Mouse (Mus musculus) myocyte (in vitro differentiated cells): Measurements from ENCODE around the gene Gm10639.

Experiments
- MYOG ChIP-seq, 3 experiments: IDR thresholded peaks; one replicate each; pipeline ENCODE4 v1.6.1; 2011; ENCODE audit warnings: control low read depth in 2 of 3, low read depth in 2 of 3, mild to moderate bottlenecking in 2 of 3; ENCODE audit not compliant: insufficient read length in 2 of 3, control insufficient read depth in 1 of 3, insufficient read depth in 1 of 3
- POLR2A ChIP-seq: IDR thresholded peaks from one replicate; pipeline ENCODE4 v1.6.1; 2011; ENCODE audit warnings: low read depth, mild to moderate bottlenecking, control low read depth, moderate library complexity; ENCODE audit not compliant: insufficient read length

DNA sequence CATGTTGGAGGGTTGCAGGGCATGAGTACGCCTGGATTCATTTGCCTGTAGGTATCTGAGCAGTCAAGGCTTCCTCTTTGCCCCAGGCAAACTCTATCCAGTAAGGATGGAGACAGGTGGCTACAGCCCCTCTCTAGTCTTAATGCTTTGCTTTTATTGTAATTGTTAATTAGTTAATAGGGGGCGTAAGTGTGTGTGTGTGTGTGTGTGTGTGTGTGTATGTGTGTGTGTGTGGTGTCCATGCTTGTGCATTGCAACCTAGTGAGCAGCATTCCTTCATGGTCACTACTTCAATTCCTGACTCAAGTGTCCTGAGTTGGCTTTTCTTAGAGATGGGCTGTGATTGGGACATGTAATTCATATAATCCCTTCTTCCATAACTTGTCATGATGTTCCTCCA is 25.0 kb downstream of the Gm10639 start, which contains the start of gene Omt2a:
- TF ChIP-seq MYOG (IDR thresholded peaks at IDR 0.05; ENCODE audit: control insufficient read depth in 1 of 3, insufficient read depth in 1 of 3, insufficient read length in 2 of 3, low read depth in 2 of 3) (no peak), POLR2A (no peak)
